Mouse (Mus musculus): ENCODE results near the gene Anxa9. TPM values are rescaled to one million over a fixed set of nuclear protein-coding genes. Genes with fewer than 3 reads are reported as not detected.
A peak's percentile ranks its signal among the peaks of the same experiment; 100 is the strongest.

Gene Anxa9
- polyA plus RNA-seq, 1 experiment from 2014 or later, result 0.88 TPM

DNA sequence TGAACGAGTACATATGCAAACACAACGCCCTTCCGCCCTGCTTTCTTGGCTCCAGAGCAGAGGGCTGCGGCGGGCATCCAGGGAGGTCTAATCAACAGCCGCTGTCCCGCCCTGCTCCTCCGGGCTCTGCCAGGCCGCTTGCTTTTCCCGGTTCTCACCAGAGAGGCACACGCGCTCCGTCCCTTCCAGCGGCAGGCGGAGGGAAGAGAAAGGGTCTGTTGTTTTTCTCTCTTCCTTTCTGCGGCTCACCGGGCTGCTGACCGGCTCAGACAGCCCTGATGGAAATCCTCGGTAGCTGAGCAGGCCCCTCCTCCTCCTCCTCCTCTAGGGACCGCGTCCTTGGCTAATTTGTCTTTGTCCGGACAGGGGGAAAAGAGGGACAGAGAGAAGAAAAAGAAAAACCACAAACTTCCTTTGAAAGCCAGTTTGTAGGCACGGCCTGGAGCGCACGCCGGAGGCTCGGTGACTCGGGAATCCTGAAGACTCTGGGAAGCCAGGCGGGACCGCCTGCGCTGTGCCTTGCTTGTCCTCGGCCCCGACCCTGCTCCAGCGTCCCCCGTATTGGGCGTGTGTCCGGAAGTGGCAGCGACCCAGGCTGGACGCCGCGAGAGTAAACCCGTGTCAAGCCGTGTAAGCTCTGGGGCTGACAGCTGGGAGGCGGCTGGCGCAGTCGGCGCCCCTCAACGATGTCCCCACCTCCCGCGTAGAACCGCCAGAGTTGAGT is 23.9 kb downstream of the Anxa9 start:
- WGBS, result under 1% methylated on average over 49 of the region's 51 CpGs
- H3K9ac ChIP-seq (ENCODE audit: low read length), result peak overlapping the region; percentile 94

DNA sequence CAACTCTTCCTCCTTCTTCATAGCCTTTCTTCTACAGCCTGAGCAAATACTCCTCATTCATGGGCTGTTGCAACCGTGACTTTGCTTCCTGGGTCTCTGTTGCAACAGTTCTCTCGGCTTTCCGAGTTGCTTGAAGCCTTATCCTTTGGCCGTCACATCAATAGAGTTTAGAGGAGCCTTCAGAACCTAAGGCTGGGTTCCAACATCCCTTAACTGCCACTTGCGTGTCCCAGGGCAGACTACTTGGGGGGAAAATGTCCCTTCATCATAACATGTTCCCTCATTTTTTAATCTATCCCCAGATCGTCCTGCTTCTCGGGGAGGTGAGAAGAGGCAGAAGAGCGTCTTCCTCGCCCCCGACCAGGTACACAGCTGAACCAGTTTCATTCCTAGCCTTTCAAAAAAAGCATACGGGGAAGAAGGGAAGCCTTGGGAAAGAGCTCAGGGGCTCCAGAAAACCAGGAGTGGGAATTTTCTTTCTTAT is 24.6 kb downstream of the Anxa9 start:
- Histone ChIP-seq H3K4me3 (ENCODE audit: control insufficient read depth in 1 of 2, insufficient read depth in 1 of 2, low read depth in 1 of 2, low read length in 2 of 2) (peak overlapping the region; percentile 82 to 83), H3K27me3 (ENCODE audit: control insufficient read depth, insufficient read depth, low read length) (no peaks in the 10 kb centered on the region), H3K9ac (ENCODE audit: low read length) (peak overlapping the region; percentile 94), H3K9me3 (ENCODE audit: control insufficient read depth, low read length) (no peaks in the 10 kb centered on the region), H3K36me3 (ENCODE audit: control insufficient read depth, insufficient read depth, low read length) (peaks cover 4% of the 10 kb centered on the region; the same call in 1 of the 2 replicates), H3K27ac (replicated peaks in 1 of 2; ENCODE audit: control insufficient read depth in 1 of 2, insufficient read depth in 1 of 2, low read depth in 2 of 2, low read length in 2 of 2) (peak overlapping the region; percentile 96 to 99), H3K4me2 (ENCODE audit: low read length) (peak overlapping the region; percentile 89), H3K4me1 (ENCODE audit: control insufficient read depth in 2 of 2, insufficient read depth in 2 of 2, low read length in 2 of 2) (peaks cover 5 to 23% of the 10 kb centered on the region in 2 experiments)
- 1% methylated on average over 11 of the region's 11 CpGs for WGBS
- no peak for ATAC-seq (ENCODE audit: insufficient number of reproducible peaks, insufficient read depth, low FRiP score, low read depth)

More for the DNA sequence above, 23.9 kb downstream of the Anxa9 start:
- Histone ChIP-seq H3K4me1 (ENCODE audit: control insufficient read depth in 2 of 2, insufficient read depth in 2 of 2, low read length in 2 of 2) (peaks cover 3 to 19% of the 10 kb centered on the region in 2 experiments), H3K9me3 (ENCODE audit: control insufficient read depth, low read length) (no peaks in the 10 kb centered on the region), H3K27me3 (ENCODE audit: control insufficient read depth, insufficient read depth, low read length) (no peaks in the 10 kb centered on the region), H3K36me3 (ENCODE audit: control insufficient read depth, insufficient read depth, low read length) (peaks cover 10% of the 10 kb centered on the region), H3K4me3 (ENCODE audit: control insufficient read depth in 1 of 2, insufficient read depth in 1 of 2, low read depth in 1 of 2, low read length in 2 of 2) (peak overlapping the region; percentile 82 to 83), H3K27ac (replicated peaks in 1 of 2; ENCODE audit: control insufficient read depth in 1 of 2, insufficient read depth in 1 of 2, low read depth in 2 of 2, low read length in 2 of 2) (peak overlapping the region; percentile 96 to 99), H3K4me2 (ENCODE audit: low read length) (peak overlapping the region; percentile 89)
- peak; percentile 62 for ATAC-seq (ENCODE audit: insufficient number of reproducible peaks, insufficient read depth, low FRiP score, low read depth)

DNA sequence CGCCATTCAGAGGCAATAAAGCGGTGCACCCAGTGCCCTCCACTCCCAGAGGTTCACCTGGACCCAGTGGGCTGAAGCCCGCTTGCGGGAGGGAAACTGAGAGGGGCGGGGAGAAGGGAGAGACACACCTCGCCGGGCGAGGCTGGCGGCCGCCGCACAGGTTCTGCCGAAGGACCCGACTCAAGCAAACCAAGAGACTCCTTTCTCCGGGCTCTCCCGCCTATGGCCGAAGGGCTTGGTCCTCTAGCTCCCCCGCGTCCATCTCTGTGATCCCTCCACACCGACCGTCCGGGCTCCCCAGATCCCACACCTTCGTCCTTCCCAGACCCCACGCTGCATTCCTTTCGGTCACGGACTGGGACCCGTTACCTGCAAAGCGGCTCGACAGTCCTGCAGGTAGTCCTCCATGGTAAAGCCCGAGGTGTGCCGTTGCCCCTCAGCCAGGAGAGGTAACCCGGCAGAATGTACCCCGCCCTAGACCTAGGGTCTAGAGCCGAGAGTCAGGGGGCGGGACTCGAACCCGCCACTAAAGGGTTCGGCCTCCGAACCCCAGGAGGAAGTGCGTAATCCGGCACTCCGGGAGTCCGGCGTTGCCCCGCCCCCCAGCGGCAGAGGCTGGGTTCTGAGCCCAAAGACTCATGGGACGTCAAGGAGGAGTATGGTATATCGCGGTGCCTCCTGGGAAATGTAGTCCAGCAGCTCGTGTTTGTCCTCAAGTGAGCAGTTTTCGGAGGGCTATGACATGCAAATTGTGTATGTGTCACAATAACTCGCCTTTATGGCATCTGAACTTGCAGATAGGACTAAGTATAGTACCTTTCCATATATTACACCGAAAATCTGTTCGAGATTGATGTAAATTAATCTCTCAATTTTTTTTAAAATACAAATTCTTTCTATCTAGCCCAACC is 25.5 kb downstream of the Anxa9 start, which contains the start of the genes Mindy1 and Prune1:
Mindy1 (plus strand) TSS at position 130 of the 911 bp plus-strand sequence.
Prune1 (minus strand) TSS at position 861 of the 911 bp plus-strand sequence.
- under 1% methylated on average over 53 of the region's 53 CpGs for WGBS
- H3K4me1 ChIP-seq (ENCODE audit: control insufficient read depth in 2 of 2, insufficient read depth in 2 of 2, low read length in 2 of 2), result peaks cover 8 to 30% of the 10 kb centered on the region in 2 experiments
- H3K4me2 ChIP-seq (ENCODE audit: low read length), result peak within 1 kb of the TSS; percentile 89
- peak within 1 kb of the TSS; percentile 94 for H3K9ac ChIP-seq (ENCODE audit: low read length)
- no peaks in the 10 kb centered on the region for H3K27me3 ChIP-seq (ENCODE audit: control insufficient read depth, insufficient read depth, low read length)
- peak within 1 kb of the TSS; percentile 96 to 99 for H3K27ac ChIP-seq (replicated peaks in 1 of 2; ENCODE audit: control insufficient read depth in 1 of 2, insufficient read depth in 1 of 2, low read depth in 2 of 2, low read length in 2 of 2)
- ATAC-seq (ENCODE audit: insufficient number of reproducible peaks, insufficient read depth, low FRiP score, low read depth), result peak; percentile 88
- H3K36me3 ChIP-seq (ENCODE audit: control insufficient read depth, insufficient read depth, low read length), result no peaks in the 10 kb centered on the region; the same call in 1 of the 2 replicates
- H3K4me3 ChIP-seq (ENCODE audit: control insufficient read depth in 1 of 2, insufficient read depth in 1 of 2, low read depth in 1 of 2, low read length in 2 of 2), result peak within 1 kb of the TSS; percentile 83 to 96
- H3K9me3 ChIP-seq (ENCODE audit: control insufficient read depth, low read length), result no peaks in the 10 kb centered on the region

DNA sequence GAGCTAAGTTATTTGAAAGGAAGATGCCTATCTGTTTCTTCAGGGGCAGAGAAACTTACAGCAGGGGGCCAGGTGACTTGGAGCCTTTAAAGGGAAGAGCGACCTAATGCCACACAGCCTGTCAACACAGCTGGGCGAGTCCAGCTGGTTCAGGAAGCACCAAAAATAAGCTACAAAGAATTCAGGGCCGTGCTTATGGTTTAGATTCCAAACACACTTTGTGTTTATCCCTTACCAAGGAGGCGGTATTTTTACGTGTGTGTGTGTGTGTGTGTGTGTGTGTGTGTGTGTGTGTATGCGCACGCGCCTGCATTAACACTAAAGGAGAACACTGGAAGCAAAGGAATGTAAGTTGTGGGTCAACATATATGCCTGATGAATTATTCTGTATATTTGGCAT is 26.2 kb downstream of the Anxa9 start:
- Histone ChIP-seq H3K4me1 (ENCODE audit: control insufficient read depth in 2 of 2, insufficient read depth in 2 of 2, low read length in 2 of 2) (peaks cover 8 to 30% of the 10 kb centered on the region in 2 experiments), H3K27me3 (ENCODE audit: control insufficient read depth, insufficient read depth, low read length) (no peaks in the 10 kb centered on the region), H3K4me2 (ENCODE audit: low read length) (peak overlapping the region; percentile 89), H3K9ac (ENCODE audit: low read length) (peak overlapping the region; percentile 94), H3K27ac (replicated peaks in 1 of 2; ENCODE audit: control insufficient read depth in 1 of 2, insufficient read depth in 1 of 2, low read depth in 2 of 2, low read length in 2 of 2) (peak overlapping the region; percentile 91 to 96), H3K4me3 (ENCODE audit: control insufficient read depth in 1 of 2, insufficient read depth in 1 of 2, low read depth in 1 of 2, low read length in 2 of 2) (peak overlapping the region; percentile 83 to 96), H3K9me3 (ENCODE audit: control insufficient read depth, low read length) (no peaks in the 10 kb centered on the region), H3K36me3 (ENCODE audit: control insufficient read depth, insufficient read depth, low read length) (no peaks in the 10 kb centered on the region; the same call in 1 of the 2 replicates)
- WGBS, result 16% methylated on average over 8 of the region's 8 CpGs
- ATAC-seq (ENCODE audit: insufficient number of reproducible peaks, insufficient read depth, low FRiP score, low read depth), result no peak

DNA sequence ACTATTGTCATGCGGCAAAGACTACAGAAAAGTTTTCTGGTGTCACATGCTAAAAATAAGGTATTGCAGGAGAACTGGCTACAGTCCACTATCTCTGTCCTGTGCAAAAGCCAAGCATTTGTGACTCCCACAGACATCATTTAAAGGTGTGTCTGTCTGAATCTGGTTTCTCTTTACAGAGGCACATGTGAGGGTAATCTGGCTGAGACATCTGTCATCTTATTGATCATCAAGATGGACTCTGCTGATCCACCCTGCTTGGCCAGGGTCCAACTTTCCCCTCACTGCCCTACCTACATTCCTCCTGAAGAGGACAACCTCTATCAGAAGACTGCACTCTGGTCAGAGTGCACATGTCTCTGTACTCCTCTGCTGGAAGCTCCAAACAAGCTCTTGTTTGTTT is 29.8 kb downstream of the Anxa9 start:
- Histone ChIP-seq H3K4me2 (ENCODE audit: low read length) (0 out of 2 replicates have a peak overlapping the region, but pooled peaks have one; percentile 8), H3K4me1 (ENCODE audit: control insufficient read depth in 2 of 2, insufficient read depth in 2 of 2, low read length in 2 of 2) (peaks cover 5 to 35% of the 10 kb centered on the region in 2 experiments), H3K36me3 (ENCODE audit: control insufficient read depth, insufficient read depth, low read length) (no peaks in the 10 kb centered on the region), H3K4me3 (ENCODE audit: control insufficient read depth in 1 of 2, insufficient read depth in 1 of 2, low read depth in 1 of 2, low read length in 2 of 2) (no peak overlapping the region), H3K9me3 (ENCODE audit: control insufficient read depth, low read length) (no peaks in the 10 kb centered on the region), H3K27ac (replicated peaks in 1 of 2; ENCODE audit: control insufficient read depth in 1 of 2, insufficient read depth in 1 of 2, low read depth in 2 of 2, low read length in 2 of 2) (peak overlapping the region; percentile 29 to 68; a peak in 3 of 4 replicates), H3K27me3 (ENCODE audit: control insufficient read depth, insufficient read depth, low read length) (no peaks in the 10 kb centered on the region), H3K9ac (ENCODE audit: low read length) (peak overlapping the region; percentile 12; the same call in 1 of the 2 replicates)
- WGBS, result 27% methylated on average over 1 of the region's 1 CpGs
- no peak for ATAC-seq (ENCODE audit: insufficient number of reproducible peaks, insufficient read depth, low FRiP score, low read depth)

DNA sequence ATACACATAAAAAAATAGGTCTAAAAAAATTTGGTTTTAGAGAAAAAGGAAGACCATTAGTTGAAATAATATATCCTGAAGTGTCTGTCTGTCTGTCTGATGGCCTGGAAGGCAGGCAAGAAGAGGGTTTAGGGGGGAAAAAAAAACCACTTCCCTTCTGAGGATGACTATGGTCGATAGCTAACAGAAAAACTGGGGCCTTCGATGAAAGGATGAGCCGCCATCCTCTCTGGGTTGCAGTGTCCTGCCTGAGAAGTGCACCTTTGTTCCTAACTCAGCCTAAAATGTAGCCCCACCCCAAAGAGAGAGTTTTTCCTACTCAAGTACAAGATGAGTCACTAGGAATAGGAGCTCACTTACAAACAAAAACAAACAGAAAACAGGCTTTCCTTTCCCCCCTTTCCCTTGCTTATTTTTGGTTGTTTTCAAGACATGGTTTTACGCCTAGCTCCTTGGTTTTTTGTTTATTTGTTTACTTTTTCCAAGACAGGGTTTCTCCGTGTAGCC is 30.5 kb downstream of the Anxa9 start:
- Histone ChIP-seq H3K27ac (replicated peaks in 1 of 2; ENCODE audit: control insufficient read depth in 1 of 2, insufficient read depth in 1 of 2, low read depth in 2 of 2, low read length in 2 of 2) (peak overlapping the region; percentile 19 to 68; a peak in 2 of 4 replicates), H3K9me3 (ENCODE audit: control insufficient read depth, low read length) (no peaks in the 10 kb centered on the region), H3K4me1 (ENCODE audit: control insufficient read depth in 2 of 2, insufficient read depth in 2 of 2, low read length in 2 of 2) (peaks cover 5 to 35% of the 10 kb centered on the region in 2 experiments), H3K4me3 (ENCODE audit: control insufficient read depth in 1 of 2, insufficient read depth in 1 of 2, low read depth in 1 of 2, low read length in 2 of 2) (no peak overlapping the region), H3K27me3 (ENCODE audit: control insufficient read depth, insufficient read depth, low read length) (no peaks in the 10 kb centered on the region), H3K4me2 (ENCODE audit: low read length) (no peak overlapping the region), H3K36me3 (ENCODE audit: control insufficient read depth, insufficient read depth, low read length) (no peaks in the 10 kb centered on the region), H3K9ac (ENCODE audit: low read length) (no peak overlapping the region)
- ATAC-seq (ENCODE audit: insufficient number of reproducible peaks, insufficient read depth, low FRiP score, low read depth), result no peak
- WGBS, result 78% methylated on average over 5 of the region's 5 CpGs

DNA sequence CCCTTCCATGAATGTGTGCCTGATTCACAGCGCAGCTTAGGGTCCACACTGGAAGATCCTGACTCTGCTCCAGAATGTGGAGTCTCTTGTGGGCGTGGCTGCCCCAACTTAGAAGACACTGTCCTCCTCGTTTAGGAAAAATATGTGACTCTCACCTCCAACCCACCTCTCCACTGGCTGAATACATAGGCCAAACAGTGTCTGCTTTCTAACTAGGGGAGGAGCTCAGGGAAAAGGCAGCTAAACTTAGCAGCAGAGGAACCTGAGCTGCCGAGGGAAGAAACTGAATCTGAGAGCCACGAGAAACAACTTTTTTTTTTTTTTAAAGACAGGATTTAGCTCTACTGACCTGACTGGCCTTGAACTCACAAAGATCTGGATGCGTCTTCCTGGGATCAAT is 31.8 kb downstream of the Anxa9 start:
- peak overlapping the region; percentile 48 to 54; a peak in 3 of 4 replicates for H3K27ac ChIP-seq (replicated peaks in 1 of 2; ENCODE audit: control insufficient read depth in 1 of 2, insufficient read depth in 1 of 2, low read depth in 2 of 2, low read length in 2 of 2)
- H3K36me3 ChIP-seq (ENCODE audit: control insufficient read depth, insufficient read depth, low read length), result no peaks in the 10 kb centered on the region
- no peak overlapping the region for H3K9ac ChIP-seq (ENCODE audit: low read length)
- no peak overlapping the region for H3K4me2 ChIP-seq (ENCODE audit: low read length)
- peaks cover 5 to 34% of the 10 kb centered on the region in 2 experiments for H3K4me1 ChIP-seq (ENCODE audit: control insufficient read depth in 2 of 2, insufficient read depth in 2 of 2, low read length in 2 of 2)
- no peak overlapping the region for H3K4me3 ChIP-seq (ENCODE audit: control insufficient read depth in 1 of 2, insufficient read depth in 1 of 2, low read depth in 1 of 2, low read length in 2 of 2)
- WGBS, result 60% methylated on average over 6 of the region's 6 CpGs
- H3K9me3 ChIP-seq (ENCODE audit: control insufficient read depth, low read length), result no peaks in the 10 kb centered on the region
- H3K27me3 ChIP-seq (ENCODE audit: control insufficient read depth, insufficient read depth, low read length), result no peaks in the 10 kb centered on the region
- ATAC-seq (ENCODE audit: insufficient number of reproducible peaks, insufficient read depth, low FRiP score, low read depth), result no peak
